Mouse (Mus musculus) brain, embryonic 18.5 days (tissue): Measurements from ENCODE around the gene Foxm1.
"Not testable (repeated sequence)": the region's sequence is repeated elsewhere in the genome, so short reads cannot be mapped to it uniquely, and the experiment has no call there.

ENCODE experiments used
- DNase-seq: peaks from one replicate; pipeline ENCODE4 v3.0.0-alpha.2; 2012; ENCODE audit warnings: low read depth, low spot score

Gene Foxm1

DNA sequence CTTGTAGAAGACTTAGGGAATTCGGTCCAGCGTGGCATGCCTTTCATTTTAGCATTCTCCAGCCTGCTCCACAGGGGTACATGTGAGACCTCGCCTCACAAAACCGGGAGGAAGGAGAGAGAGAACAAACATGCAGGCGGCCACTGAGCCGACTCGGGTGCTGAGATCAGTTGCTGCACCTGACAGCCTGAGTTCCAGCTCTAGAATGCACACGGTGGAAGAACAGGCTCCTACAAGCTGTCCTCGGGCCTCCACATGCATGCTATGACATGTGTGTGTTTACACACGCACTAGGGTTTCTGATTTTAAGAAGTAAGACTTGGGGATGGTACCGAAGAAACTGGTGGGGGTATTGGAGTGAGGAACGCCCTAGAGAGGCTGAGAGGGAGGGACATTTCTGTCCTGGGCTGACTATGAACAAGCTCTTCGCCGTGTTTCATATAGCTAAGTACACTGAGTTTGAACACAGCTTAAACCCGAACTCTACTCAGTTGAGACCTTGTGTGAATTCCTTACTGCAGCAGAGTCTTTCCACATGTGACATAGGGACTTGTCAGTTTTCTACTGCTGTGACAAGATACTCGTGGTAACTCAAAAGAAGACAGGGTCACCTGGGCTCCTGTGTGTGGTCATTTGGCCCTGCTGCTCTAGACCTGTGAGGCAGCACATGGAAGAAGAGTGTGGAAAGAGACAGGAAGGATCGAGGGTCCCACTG lies 13.8 kb downstream of the Foxm1 start:
- DNase-seq = no peak

- DNase-seq = no peak
Measured at GRCm38 (mm10) chr6:128379636-128380035, 16.9 kb downstream of the Foxm1 start.

- DNase-seq = not testable (repeated sequence)
Measured at GRCm38 (mm10) chr6:128380594-128381167, 17.9 kb downstream of the Foxm1 start.

DNA sequence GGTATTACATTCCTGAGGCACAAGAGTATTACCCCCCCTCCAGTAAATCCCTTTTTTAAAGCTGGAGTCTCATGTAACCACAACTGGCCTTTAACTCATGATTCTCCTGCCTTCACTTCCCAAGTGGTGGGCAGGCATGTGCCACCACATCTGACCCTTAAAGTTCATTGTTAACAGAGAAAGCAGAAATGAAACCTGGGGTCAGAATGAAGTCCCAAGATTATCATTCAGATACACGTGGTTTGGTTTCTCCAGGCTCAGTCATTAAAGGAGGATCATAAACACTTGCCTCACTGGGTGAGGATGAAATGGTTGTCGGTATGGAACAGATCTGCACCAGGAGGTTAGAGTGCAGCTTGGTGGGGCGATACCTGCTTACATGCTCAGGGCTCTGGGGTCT lies 18.5 kb downstream of the Foxm1 start:
- DNase-seq = no peak

DNA sequence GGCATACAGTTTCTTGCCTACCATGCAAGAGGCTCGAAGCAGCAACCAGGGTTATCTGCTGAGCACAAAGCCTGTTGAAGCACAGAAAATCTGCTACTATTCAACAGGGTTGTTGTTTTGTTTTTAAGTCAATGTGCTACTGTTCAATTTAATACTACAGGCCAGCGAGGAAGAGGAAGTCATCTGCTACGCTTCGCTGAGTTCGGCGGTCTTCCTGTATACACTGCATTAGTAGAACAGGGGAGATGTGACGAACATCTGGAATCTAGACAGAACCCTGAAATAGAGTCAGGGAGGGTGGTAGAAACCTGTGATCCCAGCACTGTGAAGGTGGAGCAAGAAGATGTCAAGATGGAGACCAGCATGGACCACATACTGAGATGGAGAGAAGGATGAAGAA lies 21.0 kb downstream of the Foxm1 start:
- DNase-seq = no peak

DNA sequence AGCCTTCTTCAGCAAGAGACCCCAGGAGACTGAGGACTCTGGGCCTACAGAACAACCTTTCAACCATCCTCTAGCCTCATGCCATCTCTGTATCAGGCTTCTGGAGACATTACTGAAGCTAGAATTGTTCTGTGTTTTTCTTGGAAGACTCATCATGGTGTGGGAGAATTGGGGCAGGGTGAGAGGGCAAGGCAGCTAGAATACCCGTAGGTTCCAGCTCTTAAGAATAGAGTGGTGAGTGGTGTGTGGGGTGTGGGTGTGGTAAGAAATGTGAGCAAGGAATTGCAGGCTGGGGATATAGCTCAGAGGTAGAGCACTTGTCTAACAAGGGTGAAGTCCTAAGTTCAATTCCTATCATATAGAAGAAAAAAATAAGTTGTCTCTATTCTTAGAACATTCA lies 22.3 kb downstream of the Foxm1 start:
- DNase-seq = no peak

GRCm38 (mm10) chr6:128389185-128389584 lies 26.4 kb downstream of the Foxm1 start:
- DNase-seq = no peak

DNA sequence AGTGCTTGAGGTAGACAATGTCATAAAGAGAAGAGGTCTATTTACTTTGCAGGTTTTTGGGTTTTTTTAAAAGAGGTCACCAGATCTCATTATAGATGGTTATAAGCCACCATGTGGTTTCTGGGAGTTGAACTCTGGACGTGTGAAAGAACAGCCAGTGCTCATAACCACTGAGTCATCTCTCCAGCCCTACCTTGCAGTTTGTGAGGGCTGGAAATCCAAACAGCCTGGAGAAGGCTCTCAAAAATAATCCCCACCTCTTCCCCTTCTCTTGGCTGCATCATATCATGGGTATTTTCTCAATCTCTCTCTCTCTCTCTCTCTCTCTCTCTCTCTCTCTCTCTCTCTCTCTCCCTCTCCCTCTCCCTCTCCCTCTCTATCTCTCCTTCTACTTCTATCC lies 27.9 kb downstream of the Foxm1 start:
- no peak for DNase-seq

- DNase-seq = no peak
Measured at GRCm38 (mm10) chr6:128397574-128398261, 35.0 kb downstream of the Foxm1 start.

- DNase-seq = no peak
Measured at GRCm38 (mm10) chr6:128398996-128399395, 36.2 kb downstream of the Foxm1 start, which contains the start of gene Nrip2. TSS of gene Nrip2 (plus strand) at chr6:128399296.

GRCm38 (mm10) chr6:128399421-128400185 lies 36.8 kb downstream of the Foxm1 start:
- DNase-seq = peak; percentile 42

DNA sequence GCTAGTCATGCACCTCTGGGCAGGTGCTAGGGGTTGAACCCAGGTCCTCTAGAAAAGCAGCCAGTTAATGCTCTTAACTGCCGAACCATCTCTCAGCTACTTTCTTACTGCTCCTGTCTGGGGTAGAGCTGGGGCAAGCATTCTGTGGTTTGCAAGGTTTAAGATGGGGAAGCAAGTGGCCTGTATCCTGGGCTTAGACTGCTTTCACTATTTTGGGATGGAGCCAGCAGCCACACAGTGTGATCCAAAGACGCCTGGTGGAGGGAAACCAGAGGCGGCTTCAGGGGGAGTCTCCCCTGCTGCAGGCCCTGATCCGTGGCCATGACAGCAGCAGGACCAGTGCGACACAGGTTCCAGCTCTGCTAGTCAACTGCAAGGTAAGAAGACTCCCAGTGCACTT lies 41.9 kb downstream of the Foxm1 start:
- no peak for DNase-seq

DNA sequence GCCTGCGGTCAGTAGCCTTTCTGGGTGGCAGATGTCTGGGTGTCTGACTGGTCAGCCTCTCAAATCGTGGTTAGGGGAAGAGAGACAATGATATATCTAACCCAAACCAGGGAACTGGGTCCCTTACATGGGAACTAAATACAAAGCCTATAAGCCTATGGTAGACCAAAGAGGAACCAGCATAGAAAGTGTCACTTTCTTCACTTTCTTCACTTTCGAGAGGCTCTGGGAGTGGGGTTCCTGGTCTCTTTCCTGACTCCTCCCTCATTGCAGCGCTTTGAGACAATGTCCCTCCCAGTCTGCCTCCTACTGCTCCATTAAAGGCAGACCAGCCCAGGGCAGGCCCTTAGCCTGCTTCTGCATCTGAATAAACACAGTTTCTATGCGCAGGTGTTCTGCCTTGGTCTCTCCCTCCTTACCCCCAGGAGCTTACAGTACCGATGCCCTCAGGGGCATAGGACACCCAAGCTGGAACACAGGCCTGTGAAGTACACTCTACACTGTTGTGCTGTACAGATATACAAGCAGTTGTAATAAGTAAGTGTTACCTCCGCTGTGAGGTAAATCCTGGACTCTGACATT lies 45.9 kb downstream of the Foxm1 start:
- no peak for DNase-seq

- no peak for DNase-seq
Measured at GRCm38 (mm10) chr6:128410305-128410704, 47.5 kb downstream of the Foxm1 start.

GRCm38 (mm10) chr6:128411115-128411514 lies 48.3 kb downstream of the Foxm1 start:
- DNase-seq = peak; percentile 30

DNA sequence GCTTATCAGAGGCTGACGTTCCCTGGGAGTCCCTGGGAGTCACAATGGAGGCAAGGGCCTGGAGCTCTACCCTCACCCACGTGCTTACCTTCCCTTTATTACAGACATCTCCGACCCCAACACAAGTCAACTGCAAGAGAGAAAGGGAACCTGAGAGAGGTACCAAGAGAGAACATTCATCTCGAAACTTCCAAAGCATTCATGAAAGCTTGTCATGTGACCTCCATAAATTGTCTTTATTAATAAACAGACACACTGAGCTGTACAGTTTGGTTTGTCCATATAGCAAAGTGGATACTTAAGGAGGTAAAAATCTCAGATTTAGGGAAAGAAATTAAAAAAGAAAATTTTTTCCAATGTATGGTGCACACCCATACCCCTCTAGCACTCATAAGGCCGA lies 53.4 kb downstream of the Foxm1 start:
- no peak for DNase-seq

DNA sequence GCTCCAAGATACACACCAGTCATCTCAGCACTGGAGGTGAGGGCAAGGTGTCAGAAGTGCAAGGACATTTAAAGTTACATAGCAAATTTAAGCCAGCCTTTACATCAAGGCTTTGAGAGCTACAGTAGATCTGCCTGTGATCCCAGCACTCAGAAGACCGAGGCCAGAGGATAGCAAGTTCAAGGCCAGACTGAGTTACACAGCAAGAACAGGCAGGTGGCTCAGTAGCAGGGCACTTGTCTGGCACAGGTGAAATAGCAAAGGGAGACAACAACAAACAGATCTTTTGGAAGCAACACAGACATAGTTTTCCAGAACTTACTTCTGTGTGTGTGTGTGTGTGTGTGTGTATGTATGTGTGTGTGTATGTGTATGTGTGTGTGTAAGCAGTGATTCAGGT lies 55.3 kb downstream of the Foxm1 start:
- no peak for DNase-seq

GRCm38 (mm10) chr6:128421036-128421435 lies 58.3 kb downstream of the Foxm1 start:
- DNase-seq = no peak

DNA sequence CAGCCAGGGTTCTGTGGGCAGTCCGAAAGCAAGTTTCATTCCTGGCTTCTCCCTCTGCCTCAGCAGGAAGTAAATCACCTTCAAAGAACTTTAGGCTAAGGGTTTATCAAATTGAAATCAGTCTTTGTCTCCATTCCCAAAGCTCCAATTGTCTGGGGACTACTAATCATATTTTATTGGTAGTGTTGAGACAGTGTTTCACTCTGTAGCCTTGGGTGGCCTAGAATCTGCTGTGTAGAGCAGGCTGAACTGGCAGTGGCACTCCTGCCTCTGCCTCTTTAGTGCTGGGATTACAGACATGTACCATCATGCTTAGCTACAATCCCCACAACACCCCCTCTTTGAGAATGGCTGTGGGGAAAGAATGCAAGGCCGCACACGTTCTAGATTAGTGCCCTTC lies 58.7 kb downstream of the Foxm1 start:
- DNase-seq = no peak

GRCm38 (mm10) chr6:128423496-128424268 lies 60.9 kb downstream of the Foxm1 start:
- DNase-seq = peak; percentile 6
